Mouse (Mus musculus): ENCODE data around the gene Etv4.

DNA sequence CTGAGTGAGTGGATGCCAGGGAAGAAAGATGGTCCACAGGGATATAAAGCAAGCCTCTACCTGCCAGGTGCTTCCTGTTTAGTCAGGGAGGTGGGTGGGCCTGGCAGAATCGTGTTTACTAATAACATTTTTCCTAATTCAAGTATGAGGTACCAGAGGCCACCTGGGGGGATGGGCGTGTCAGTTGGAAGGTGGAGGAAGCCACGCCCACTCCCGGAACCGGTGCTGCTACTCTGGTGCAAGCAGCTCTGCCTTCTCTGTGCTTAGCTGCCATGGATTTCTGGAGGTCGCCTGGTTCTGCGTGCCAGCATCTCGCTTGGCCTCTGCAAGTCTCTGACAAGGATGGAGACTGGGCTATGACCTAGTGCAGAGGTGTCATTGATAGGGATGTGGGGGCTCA, 12.9 kb upstream of the Etv4 start:
- TF ChIP-seq CEBPB (IDR thresholded peaks at IDR 0.05; ENCODE audit: insufficient read depth, poor library complexity, severe bottlenecking) (no peak), MAX (IDR thresholded peaks at IDR 0.05; ENCODE audit: low read depth) (no peak), MYOG (IDR thresholded peaks at IDR 0.05; ENCODE audit: control insufficient read depth in 1 of 3, insufficient read depth in 1 of 3, insufficient read length in 2 of 3, low read depth in 2 of 3) (no peak), POLR2AphosphoS2 (IDR thresholded peaks at IDR 0.05; ENCODE audit: insufficient read length, low read depth) (no peak), POLR2A (IDR thresholded peaks at IDR 0.05; ENCODE audit: insufficient read length, low read depth) (no peak), TCF12 (IDR thresholded peaks at IDR 0.05; ENCODE audit: insufficient read depth, poor library complexity, severe bottlenecking) (no peak)

Measured in myocyte (in vitro differentiated cells).